Mouse (Mus musculus): ENCODE measurements at regions not wholly inside any gene's neighbourhood (a gene's known extent, or its start where the extent isn't known, plus 50 kb on each side); places are given as distances from the start of the nearest gene placed in this dataset.
"Not testable (repeated sequence)": the region's sequence is repeated elsewhere in the genome, so short reads cannot be mapped to it uniquely, and the experiment has no call there.

DNA sequence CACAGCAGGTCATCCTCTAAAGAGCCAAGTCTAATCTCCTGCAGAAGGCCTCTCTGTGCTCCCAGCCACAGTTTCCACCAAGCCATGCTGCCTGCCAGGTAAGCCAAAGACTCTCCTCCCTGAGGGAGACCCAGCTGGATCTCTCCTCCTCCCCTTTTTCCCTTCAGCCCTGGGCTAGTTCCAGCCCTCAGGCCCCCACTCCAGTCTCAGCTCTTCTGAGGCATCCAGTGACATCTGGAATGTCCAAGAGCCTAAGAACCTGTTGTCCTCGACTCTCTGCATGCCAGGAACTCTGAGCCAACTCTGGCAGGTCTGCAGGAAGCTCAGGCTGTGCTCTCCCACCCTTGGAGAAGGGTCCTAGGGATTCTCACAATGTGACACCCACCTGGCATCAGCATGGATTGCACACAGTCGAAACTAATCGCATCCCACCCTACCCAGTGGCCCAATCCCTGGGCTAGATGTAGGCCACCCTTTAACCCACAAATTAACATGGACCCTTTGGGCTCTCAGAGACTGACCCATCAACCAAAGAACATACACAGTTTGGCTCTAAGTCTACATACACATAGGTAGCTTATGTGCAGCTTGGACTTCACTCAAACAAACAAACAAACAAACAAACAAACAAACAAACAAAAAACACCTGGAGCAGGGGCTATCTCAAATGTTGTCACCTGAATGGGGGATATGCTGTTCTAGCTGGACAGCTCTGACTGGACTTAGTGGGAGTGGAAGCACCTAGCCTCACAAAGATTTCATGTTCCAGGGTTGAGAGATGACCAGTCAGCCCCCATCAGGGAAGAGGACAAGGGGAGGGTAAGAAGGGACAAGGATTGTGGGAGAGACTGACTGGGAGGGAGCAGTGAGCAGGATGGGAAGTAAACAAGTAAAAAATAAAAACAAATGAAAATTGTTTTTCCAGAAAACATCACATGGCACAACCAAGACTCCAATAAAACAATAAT lies 57.9 kb upstream of the Zfp709 start:
- DNase-seq (ENCODE audit: low read depth, low spot score), result not testable (repeated sequence)

DNA sequence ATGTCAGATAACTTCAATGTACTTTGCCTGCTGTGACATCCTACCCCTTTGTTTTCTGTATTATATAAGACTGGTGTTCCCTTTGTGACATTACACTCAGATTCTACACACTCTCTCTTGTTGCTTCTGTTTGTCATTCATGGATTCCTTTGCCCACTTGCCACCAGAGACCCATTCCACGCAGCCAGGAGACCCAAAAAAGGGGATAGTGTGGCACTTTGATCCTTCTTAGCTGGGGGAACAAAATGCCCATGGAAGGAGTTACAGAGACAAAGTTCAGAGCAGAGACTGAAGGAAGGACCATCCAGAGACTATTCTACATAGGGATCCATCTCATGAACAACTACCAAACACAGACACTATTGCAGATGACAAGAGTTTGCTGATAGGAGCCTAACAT lies 59.1 kb upstream of the Zfp709 start:
- not testable (repeated sequence) for DNase-seq (ENCODE audit: low read depth, low spot score)

DNA sequence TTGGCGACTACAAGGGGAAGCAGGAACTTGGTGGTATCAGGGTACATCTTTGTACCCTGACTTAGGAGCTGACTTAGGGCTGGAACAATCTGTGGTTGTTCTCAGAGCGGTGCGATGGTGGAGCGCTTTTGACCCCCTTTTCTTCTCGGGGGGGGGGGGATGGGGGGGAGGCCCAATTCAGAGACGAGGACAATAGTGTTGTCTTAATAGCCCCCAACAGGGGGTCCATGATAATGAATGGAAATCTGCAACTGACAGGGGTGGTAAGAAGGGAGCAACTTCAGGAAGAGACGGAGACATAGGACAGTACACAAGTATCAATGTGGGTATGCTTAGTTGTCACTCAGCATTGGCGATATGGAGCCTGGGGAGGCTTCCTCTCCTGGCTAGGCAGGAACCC lies 61.9 kb upstream of the Zfp709 start:
- not testable (repeated sequence) for DNase-seq (ENCODE audit: low read depth, low spot score)

DNA sequence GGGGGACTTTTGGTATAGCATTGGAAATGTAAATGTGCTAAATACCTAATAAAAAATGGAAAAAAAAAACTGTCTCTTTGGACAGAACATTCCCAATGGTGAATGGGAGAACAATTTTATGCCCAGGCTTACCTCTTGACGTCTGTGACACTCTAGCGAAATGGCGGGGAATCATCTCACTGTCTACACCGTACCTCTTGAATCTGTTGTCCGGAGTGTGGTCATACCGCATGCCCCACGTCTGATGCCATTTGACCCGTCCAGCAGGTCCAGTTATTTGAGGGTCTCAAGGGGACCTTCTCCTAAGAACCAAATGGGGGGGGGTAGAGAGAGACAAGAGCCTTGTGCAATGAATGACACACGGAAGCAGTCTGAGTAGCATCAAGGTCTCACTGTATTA lies 62.4 kb upstream of the Zfp709 start:
- DNase-seq (ENCODE audit: low read depth, low spot score), result not testable (repeated sequence)

DNA sequence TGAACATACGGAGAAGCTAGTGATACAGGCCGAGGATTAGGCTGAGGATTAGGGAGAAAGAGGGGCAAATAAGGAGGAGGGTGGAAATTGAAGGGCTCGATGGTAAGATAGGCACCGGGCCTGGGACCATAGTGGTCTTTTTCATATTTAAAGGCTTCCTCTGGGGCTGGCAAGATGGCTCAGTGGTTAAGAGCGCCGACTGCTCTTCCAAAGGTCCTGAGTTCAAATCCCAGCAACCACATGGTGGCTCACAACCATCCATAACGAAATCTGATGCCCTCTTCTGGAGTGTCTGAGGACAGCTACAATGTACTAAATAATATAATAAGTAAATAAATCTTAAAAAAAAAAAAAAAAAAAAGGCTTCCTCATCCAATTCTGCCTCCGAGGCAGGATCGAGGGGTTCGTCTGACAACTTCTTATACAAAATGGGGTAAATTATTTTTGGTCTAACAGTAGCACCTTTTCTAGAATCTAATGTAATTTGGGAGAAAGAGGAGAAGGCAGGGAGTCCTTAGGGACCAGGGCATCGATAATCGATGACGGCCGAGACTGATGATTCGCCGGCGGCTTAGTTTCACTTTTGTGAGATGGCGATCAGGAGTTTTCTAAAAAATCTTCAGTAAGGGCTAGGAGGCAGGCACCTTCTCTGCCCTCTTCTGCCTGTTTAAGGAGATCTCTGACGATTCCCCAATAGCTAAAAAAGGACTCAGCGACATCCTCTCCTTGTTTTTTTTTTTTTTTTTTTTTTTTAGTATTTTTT lies 65.4 kb upstream of the Zfp709 start:
- DNase-seq (ENCODE audit: low read depth, low spot score), result not testable (repeated sequence)

DNA sequence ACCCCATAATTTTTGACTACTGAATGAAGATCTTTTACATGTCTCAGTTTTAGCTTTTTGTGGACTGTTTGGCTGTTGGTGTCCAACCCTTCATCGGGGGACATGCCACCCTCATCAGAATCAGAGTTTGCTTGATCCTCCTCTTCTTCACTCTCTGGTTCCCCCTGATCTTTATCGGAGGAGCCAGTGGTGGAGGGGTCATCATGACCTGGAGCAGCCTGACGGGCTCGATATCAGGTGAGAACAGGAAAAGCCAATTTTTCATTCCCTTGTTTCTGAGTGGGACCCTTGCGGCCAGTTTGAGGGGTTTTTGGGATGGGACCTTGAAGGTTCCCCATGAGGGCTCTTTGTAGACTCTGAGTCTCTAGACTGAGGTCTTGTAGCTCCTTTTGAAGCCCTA lies 66.0 kb upstream of the Zfp709 start:
- DNase-seq (ENCODE audit: low read depth, low spot score), result not testable (repeated sequence)

DNA sequence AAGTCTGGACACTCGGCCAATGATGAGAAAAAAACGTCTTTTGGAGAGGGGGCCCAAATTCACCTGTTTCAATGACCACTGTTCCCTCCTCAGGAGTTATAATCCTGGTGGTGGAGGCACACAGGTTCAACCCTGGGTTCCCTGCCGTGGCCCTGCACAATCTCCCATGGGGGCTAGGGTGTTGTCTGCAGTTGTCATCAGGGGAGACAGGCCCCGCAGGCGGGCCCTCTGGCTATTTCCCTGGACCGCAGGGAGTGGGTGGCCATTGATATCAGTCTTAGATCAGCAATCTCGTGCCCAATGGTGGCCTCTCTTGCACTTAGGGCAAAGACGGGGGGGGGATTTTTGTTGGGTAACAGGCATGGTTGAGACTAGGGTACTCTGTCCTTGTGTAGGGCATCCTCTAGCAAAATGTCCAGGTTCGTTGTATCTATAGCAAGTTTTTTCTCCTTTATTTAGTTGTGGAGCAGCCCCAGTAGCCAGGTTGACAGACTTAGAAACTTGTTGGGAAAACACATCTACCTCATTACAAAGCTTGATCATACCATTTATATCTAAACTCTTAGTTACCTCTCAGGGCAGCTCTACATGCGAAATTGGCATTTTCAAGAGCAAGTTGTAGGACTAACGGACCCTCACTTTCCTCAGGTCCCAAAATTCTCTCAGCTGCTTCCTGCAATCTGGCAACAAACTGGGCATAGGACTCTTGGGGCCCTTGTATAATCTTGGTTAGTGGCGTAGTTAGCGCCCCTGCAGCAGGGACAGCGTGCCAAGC lies 66.9 kb upstream of the Zfp709 start:
- not testable (repeated sequence) for DNase-seq (ENCODE audit: low read depth, low spot score)

DNA sequence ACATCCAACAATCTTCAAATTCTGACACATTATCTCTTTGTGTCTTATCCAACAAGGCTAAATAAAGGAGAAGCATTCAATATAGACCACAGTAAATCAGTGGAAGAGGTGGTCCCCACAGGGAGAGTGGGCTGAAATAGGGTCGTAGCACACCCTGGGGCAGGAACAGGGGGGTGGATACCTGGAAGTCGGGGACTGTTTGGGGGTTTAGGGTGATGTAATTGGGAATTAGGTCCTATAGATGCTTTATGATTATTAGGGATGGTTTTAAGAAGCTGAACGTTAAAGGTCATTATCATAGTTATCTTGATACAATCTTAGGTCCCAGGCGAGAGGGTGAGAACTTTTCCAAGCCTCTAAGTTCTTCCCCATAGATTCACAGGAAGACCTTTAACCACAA lies 67.9 kb upstream of the Zfp709 start:
- not testable (repeated sequence) for DNase-seq (ENCODE audit: low read depth, low spot score)

DNA sequence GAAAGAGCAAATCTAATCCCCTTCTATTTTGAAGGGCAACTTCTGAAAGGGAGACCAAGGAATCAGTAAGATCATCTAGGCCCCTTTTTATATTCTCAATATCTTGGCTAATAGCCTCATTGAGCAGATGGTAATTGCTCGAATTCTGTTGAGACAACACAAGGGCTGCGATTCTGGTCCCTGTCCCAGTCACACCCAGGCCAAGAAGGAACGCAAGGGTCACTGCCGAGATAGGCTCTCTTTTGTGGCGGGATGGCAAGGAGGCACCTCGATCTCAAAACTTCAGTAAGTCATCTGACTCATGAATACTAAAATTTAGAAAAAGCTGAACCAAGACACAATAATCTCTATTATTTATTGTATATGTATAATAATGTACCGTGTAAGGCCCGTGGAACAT lies 68.6 kb upstream of the Zfp709 start:
- DNase-seq (ENCODE audit: low read depth, low spot score), result not testable (repeated sequence)

DNA sequence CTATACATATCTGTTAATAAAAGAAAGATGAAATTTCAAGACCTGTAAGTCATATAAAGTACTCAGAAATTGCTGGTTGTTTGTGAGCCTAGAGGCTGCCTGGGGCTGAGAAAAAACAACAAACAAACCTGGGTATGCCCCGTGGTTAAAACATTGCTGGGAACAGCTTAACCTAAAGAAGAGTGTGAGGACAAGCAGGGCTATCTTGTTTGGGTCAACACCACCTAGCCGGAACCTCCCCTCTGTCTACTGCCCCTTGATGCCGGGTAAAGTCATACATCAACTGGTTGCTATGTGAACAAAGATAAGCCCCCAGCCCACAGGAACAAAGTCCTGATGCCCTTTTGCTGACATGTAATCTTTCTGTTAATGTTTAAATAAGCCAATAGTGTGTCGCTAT lies 74.0 kb upstream of the Zfp709 start:
- not testable (repeated sequence) for DNase-seq (ENCODE audit: low read depth, low spot score)

DNA sequence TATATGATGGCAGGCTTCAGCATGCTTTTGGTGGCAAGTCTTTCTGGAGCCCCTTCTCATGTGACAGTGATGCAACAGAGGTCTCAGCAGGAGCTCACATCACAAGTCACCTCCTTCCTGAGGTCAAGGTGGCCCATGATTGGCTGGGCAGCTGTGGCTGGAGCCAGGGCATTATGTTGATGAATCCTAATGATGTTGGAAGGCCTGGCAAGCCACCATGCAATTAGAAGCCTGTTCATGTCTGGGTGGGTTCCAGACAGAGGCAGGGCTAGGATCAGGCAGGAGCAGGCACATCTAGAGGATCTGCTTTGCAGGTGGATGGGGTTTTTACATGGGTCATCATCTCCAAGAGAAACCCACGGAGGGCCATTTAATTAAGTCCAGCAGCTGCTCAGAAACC lies 77.2 kb upstream of the Zfp709 start:
- not testable (repeated sequence) for DNase-seq (ENCODE audit: low read depth, low spot score)

DNA sequence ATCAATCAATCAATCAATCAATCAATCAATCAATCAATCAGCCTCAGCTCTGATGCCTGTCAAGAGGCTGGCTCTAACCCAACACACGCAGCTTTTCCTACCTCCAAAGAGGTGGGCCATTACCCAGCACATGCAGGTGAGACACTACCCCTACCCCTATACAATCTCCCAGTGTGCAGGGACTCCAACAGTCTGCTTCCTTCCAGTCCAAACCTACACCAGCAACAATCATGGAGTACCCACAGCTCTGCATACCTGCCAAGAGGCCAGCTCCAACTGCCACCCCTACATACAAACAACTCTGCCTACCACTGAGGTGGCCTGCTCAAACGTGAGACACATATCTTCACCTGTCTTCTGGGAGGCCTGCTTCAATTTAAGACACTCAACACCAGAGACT lies 76.7 kb upstream of the Fcho1 start:
- not testable (repeated sequence) for DNase-seq (ENCODE audit: low read depth, low spot score)

DNA sequence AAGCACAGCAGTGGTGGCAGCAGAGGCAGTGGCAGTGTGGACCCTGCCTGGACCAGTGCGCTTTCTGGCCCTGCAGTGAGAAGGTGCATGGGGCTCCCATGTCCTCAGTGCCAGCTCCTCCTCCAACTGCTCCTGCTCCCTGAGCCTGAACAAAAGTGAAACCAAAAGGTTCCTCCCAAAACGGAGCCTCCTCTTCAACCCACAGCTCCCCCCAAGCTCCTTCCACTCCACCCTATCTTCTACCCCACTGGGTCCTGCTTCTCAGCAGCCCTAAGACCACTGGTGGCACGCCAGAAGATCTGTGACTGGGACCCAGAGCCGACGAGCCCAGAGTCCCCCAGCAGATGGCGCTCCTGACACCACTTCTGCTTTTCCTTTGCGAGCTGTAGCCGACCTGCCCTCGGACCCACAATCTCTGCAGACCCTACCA lies 63.5 kb upstream of the Fcho1 start:
- DNase-seq (ENCODE audit: low read depth, low spot score), result peak; percentile 21

DNA sequence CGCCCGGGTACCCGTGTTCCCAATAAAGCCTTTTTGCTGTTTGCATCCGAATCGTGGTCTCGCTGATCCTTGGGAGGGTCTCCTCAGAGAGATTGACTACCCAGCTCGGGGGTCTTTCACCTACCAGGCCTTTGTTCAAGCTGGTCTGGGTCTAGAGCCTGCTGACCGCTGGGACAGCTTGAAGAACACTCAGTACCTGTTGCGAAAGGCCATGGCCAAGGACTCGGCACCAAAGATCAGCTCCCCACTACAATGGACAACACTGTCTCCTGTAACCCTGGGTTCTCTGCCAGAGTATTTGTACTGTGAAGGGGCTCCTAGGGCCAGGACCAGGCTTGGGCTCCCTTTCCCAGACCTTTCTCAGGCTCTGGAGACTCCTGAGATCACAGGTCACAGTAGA lies 55.1 kb upstream of the Fcho1 start:
- not testable (repeated sequence) for DNase-seq (ENCODE audit: low read depth, low spot score)

DNA sequence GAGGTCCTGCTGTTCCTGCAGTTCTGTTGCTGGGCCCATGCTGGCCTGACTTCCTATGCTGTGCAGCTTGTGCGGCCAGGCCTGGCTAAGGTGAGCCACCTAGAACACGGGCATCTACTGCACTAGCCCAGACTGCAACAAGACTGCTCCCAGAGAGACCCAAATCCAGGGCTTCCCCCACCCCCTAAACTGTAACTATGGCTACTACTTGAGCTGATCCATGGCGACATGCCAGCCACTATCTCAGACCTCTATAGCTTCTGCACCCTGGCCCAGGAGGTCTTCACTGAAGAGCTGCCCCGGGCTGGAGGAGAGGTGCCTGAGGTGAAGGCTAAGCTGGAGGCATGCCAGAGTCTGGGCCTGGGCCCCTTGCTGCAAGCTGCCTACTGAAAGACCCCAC lies 54.3 kb upstream of the Fcho1 start:
- DNase-seq (ENCODE audit: low read depth, low spot score), result not testable (repeated sequence)

DNA sequence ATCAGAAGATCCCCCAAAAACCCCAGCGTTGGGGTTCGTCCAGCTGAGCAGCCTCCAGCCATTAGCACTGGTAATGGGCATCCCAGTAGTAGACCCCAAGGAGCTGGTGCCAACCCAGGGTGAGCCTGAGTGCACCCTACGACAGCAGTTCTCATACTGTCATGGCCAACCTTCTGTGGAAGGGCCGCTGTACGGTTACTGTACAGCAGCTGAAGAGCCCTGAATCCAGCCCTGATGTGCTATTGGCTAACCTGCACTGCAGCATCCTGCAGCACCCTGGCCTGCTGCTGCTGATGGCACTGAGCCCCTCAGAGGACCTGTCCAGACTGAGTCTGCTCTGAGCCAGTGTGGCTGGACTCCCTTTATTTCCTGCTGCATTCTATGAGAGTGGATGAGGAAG lies 53.9 kb upstream of the Fcho1 start:
- DNase-seq (ENCODE audit: low read depth, low spot score), result not testable (repeated sequence)

DNA sequence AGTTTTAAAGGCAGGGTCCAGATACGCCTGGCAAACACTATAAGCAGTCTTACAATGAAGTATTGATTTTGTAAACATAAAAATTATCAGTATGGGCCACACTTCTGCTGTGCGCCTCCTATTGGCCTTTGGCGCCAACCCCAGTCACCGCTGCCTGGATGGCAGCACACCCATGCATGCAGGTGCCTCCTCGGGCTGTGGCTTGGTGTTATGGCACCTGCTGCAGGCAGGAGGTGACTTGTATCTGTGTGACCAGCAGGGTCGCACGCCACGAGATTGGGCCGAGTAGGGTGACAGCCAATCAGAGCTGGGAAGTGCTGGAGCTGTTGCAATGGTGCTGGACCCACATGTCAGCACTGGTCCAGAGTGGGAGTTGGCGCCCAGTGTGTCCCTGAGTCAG lies 53.4 kb upstream of the Fcho1 start:
- no peak for DNase-seq (ENCODE audit: low read depth, low spot score)
